Mouse (Mus musculus): ENCODE results near the gene Olfr346.

The Olfr346 gene

DNA sequence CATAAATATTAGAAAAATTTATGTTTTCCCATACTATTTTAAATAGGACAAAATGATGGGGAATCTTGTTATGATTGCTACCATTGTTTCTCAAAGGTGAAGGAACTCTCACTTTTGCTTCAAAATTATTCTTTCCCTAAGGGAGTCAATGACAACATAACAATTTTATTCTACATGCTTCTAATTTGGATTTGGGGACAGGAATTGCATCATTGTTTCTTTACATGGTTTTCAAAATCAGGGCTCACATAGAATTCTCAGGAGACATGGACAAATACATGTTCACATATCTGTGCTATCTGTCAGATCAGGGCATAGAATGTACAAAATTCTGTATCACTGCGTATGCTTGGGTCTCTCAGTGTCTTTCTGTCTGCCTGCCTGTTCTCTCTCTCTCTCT lies at the start of gene Olfr346:
Gene Olfr346, plus strand, starts transcription at position 301 of the 400 bp plus-strand sequence.
- no peak for DNase-seq (ENCODE audit: low read depth, low spot score)

DNA sequence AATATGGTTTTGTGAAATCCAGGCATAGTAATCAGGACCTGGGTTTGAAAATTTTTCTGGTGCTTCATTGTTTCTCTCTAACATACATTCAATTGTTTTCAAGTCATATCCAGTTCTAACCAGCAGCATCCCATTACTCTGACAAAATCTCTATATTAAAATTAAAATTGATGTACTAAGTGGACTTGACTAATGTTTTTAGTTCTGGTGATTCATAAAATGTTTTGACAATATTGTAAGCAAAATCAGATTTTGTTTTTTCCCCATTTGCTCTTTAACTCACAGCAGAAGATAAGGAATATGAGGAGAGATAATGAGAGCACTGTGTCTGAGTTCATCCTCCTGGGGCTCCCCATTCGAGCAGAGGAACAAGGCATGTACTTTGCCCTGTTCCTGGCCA lies 45.8 kb upstream of the Olfr346 start, which contains the start of gene Olfr345:
Gene Olfr345, plus strand, starts transcription at position 301 of the 400 bp plus-strand sequence.
- no peak for DNase-seq (ENCODE audit: low read depth, low spot score)

DNA sequence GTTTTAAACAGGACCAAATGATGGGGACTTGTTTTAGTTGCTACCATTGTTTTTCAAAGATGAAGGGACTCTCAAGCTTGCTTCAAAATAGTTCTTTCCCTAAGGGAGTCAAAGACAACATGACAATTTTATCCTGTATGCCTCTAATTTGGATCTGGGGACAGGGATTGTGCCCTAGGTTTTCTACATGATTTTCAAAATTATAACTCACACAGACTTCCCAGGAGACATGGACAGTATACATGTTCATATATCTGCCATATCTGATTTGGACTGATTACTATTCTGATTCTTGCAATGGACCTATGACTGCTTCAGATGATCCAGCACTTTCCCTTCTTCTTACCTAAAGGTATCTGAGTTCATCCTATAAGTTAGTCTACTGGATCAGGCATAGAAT lies 46.0 kb downstream of the Olfr346 start, which contains the start of gene Olfr347:
Gene Olfr347, plus strand, starts transcription at position 301 of the 400 bp plus-strand sequence.
- no peak for DNase-seq (ENCODE audit: low read depth, low spot score)

DNA sequence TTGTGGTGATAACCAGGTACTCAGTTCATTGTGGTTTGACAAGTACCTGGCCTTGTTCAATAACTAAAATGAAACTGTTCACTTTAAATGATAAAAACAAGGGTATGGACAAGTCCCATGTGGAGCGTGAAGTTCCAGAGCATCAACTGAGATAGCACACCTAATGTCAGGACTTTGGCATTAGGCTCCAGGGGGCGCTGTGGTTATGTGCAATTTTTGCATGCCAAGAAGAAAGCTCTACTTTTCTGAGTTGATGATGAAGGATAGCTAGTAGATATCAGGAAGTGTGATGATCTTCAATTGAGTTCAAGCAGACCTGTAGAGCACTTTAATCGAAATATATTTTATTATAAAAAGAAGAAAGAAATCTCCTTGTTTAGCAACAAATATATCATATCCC lies 50.6 kb downstream of the Olfr346 start:
- DNase-seq (ENCODE audit: low read depth, low spot score), result no peak
